Mouse (Mus musculus): ENCODE results near the gene Heg1. TPM values are rescaled to one million over a fixed set of nuclear protein-coding genes. Genes with fewer than 3 reads are reported as not detected.

Heg1 gene
- total and polyA plus RNA-seq, 3 experiments = 40.8 to 77.1 (median 67.2) TPM

DNA sequence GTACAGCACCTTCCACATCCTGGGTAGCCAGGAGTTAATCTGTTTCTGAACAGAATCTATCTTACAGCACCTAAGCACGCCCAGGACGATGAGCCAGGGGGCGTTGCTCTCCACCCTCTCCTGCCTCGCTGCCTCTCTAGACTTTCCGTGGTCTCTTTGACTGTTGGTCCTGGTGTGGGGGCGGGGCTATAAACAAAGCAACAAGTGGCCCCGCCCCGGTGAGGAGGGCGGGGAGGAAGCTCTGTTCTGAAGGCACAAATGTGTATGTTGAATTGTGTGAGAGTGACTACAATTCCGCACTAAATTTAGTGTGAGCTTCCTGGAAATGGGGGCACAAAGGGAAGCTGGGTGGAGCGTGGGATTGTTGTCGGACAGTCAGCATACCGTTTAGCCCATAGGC lies 30.1 kb downstream of the Heg1 start:
- no peak overlapping the region for H3K4me3 ChIP-seq (replicated peaks in 1 of 3; ENCODE audit: low read depth in 2 of 3, low read length in 2 of 3, poor library complexity in 1 of 3)
- dilution Hi-C loops (cut with MboI; ENCODE audit: extremely low pct_ligation_motif_present, extremely low pct_unique_long_range_greater_than_20kb, low sequenced_read_pairs) (no loop called here), in situ Hi-C loops (cut with MboI; ENCODE audit: low pct_ligation_motif_present, low pct_unique_long_range_greater_than_20kb, low sequenced_read_pairs) (no loop called here)
- H3K27me3 ChIP-seq (replicated peaks) = no peaks in the 10 kb centered on the region
- no peak overlapping the region for H3K9ac ChIP-seq (ENCODE audit: insufficient read depth, low read depth)
- peak; percentile 89 for DNase-seq (ENCODE audit: extremely low read depth)
- TF ChIP-seq BHLHE40 (IDR thresholded peaks at IDR 0.05; ENCODE audit: low read depth, low read length) (no peak), RAD21 (IDR thresholded peaks at IDR 0.05; ENCODE audit: low read depth, low read length) (peak; percentile 14), TBP (conservative IDR thresholded peaks at IDR 0.05; ENCODE audit: low read depth, low read length) (no peak), MEF2A (IDR thresholded peaks at IDR 0.05; ENCODE audit: borderline replicate concordance, low read depth, low read length) (no peak), CTCF (conservative IDR thresholded peaks at IDR 0.05 in 1 of 2, IDR thresholded peaks at IDR 0.05 in 1 of 2; ENCODE audit: low read depth in 2 of 2, low read length in 2 of 2) (peak in 1 of 2 experiments; percentile 28; a peak in 1 of 4 replicates), MAX (IDR thresholded peaks at IDR 0.05; ENCODE audit: low read length) (no peak), E2F4 (IDR thresholded peaks at IDR 0.05; ENCODE audit: insufficient replicate concordance, low read depth, low read length) (no peak), KAT2A (IDR thresholded peaks at IDR 0.05; ENCODE audit: insufficient replicate concordance, low read length) (no peak), USF1 (IDR thresholded peaks at IDR 0.05; ENCODE audit: low read depth, low read length) (no peak), RCOR1 (conservative IDR thresholded peaks at IDR 0.05; ENCODE audit: low read depth, low read length) (no peak), SMC3 (IDR thresholded peaks at IDR 0.05; ENCODE audit: low read depth, low read length) (peak; percentile 16; the same call in 1 of the 2 replicates), EP300 (IDR thresholded peaks at IDR 0.05; ENCODE audit: low read length) (no peak), SIN3A (IDR thresholded peaks at IDR 0.05; ENCODE audit: low read length) (no peak), MAFK (IDR thresholded peaks at IDR 0.05; ENCODE audit: insufficient replicate concordance, low read length) (no peak)
- peaks cover 10 to 69% of the 10 kb centered on the region in 2 experiments for H3K4me1 ChIP-seq (ENCODE audit: control insufficient read depth in 1 of 2, insufficient read depth in 2 of 2)
- H3K4me2 ChIP-seq (ENCODE audit: insufficient read depth, low read depth, poor library complexity, severe bottlenecking) = no peak overlapping the region
- H3K36me3 ChIP-seq (replicated peaks in 1 of 2; ENCODE audit: control insufficient read depth in 1 of 2, insufficient read depth in 1 of 2, low read length in 1 of 2) = peaks cover 69 to 90% of the 10 kb centered on the region in 2 experiments
- peaks cover 66% of the 10 kb centered on the region for H3K79me2 ChIP-seq (replicated peaks; ENCODE audit: control insufficient read depth, extremely low read depth, insufficient read depth, poor library complexity, severe bottlenecking)
- no peaks in the 10 kb centered on the region for H3K9me3 ChIP-seq (replicated peaks; ENCODE audit: low read length)
- H3K27ac ChIP-seq (ENCODE audit: insufficient read depth, low read depth) = no peak overlapping the region

- TF ChIP-seq RAD21 (IDR thresholded peaks at IDR 0.05; ENCODE audit: low read depth, low read length) (peak; percentile 3), CTCF (conservative IDR thresholded peaks at IDR 0.05 in 1 of 2, IDR thresholded peaks at IDR 0.05 in 1 of 2; ENCODE audit: low read depth in 2 of 2, low read length in 2 of 2) (peak in 1 of 2 experiments; percentile 38; a peak in 2 of 4 replicates), SIN3A (IDR thresholded peaks at IDR 0.05; ENCODE audit: low read length) (no peak), SMC3 (IDR thresholded peaks at IDR 0.05; ENCODE audit: low read depth, low read length) (no peak), ZMIZ1 (IDR thresholded peaks at IDR 0.05; ENCODE audit: low read depth, low read length) (no peak), MAFK (IDR thresholded peaks at IDR 0.05; ENCODE audit: insufficient replicate concordance, low read length) (no peak)
- no peaks in the 10 kb centered on the region for H3K27me3 ChIP-seq (replicated peaks)
- H3K4me2 ChIP-seq (ENCODE audit: insufficient read depth, low read depth, poor library complexity, severe bottlenecking) = no peak overlapping the region
- H3K9ac ChIP-seq (ENCODE audit: insufficient read depth, low read depth) = no peak overlapping the region
- peaks cover 15% of the 10 kb centered on the region for H3K9me3 ChIP-seq (replicated peaks; ENCODE audit: low read length)
- no peak overlapping the region for H3K27ac ChIP-seq (ENCODE audit: insufficient read depth, low read depth)
- H3K4me1 ChIP-seq (ENCODE audit: control insufficient read depth in 1 of 2, insufficient read depth in 2 of 2) = peaks cover 4 to 32% of the 10 kb centered on the region in 2 experiments; a peak in 3 of 4 replicates
- dilution Hi-C loops (cut with MboI; ENCODE audit: extremely low pct_ligation_motif_present, extremely low pct_unique_long_range_greater_than_20kb, low sequenced_read_pairs) (no loop called here), in situ Hi-C loops (cut with MboI; ENCODE audit: low pct_ligation_motif_present, low pct_unique_long_range_greater_than_20kb, low sequenced_read_pairs) (no loop called here)
- H3K79me2 ChIP-seq (replicated peaks; ENCODE audit: control insufficient read depth, extremely low read depth, insufficient read depth, poor library complexity, severe bottlenecking) = peaks cover 19% of the 10 kb centered on the region
- no peak for DNase-seq (ENCODE audit: extremely low read depth)
- H3K36me3 ChIP-seq (replicated peaks in 1 of 2; ENCODE audit: control insufficient read depth in 1 of 2, insufficient read depth in 1 of 2, low read length in 1 of 2) = peaks cover 80 to 96% of the 10 kb centered on the region in 2 experiments
- no peak overlapping the region for H3K4me3 ChIP-seq (replicated peaks in 1 of 3; ENCODE audit: low read depth in 2 of 3, low read length in 2 of 3, poor library complexity in 1 of 3)
These were observed 39.1 kb downstream of the Heg1 start for GRCm38 (mm10) chr16:33723241-33723640.

All from CH12.LX (cell line).